Mouse (Mus musculus) thymus, adult 2 months (tissue): ENCODE data around the gene Fpgs.

Experiments used
- CTCF ChIP-seq: fragments of 200-500 bp; IDR thresholded peaks from 2 replicates; pipeline ENCODE4 v1.5.1; 2012; ENCODE audit warnings: mild to moderate bottlenecking, control low read depth, low read length, moderate library complexity, borderline replicate concordance; ENCODE audit not compliant: control insufficient read depth, poor library complexity, insufficient read depth; ENCODE audit errors: extremely low read depth
- POLR2A ChIP-seq: fragments of 200-500 bp; IDR thresholded peaks from 2 replicates; pipeline ENCODE4 v1.6.1; 2012; ENCODE audit warnings: mild to moderate bottlenecking, low read length, control low read depth, moderate library complexity; ENCODE audit not compliant: control insufficient read depth, poor library complexity, insufficient read depth; ENCODE audit errors: extremely low read depth

DNA sequence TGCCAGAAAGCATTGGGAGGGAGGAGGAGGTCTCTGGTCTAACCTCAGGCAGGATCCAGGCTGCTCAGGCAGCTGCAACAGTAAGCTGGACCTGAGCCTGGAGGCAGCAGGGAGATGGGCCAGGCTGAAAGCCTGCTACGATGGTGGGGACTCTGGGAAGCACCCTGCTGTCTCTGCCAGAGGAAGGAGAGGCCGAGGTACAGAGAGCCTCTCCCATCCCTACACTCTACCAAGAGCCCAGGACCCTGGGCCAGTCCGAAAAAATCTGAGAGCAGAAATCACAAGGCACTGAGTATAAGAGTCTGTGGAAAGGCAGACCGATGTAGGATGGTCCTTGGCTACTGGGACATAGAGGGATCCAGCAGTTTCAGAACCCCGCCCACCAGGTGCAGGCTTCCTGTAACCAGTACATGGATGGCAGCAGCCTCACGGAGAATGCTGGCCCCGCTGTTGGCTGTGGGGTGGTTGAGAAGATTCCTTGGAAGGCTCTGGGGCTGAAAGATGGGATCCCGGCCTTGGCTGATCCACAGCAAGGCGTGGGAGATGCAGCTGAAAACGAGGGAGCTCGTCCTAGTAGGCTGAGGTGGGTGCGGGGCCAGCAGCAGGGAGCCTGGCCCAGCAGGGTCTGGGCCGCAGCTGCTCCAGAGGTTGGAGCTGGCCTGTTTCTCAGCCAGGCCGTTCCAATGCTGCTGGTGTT, 21.1 kb downstream of the Fpgs start:
- TF ChIP-seq CTCF (no peak), POLR2A (no peak)
